Mouse (Mus musculus) cerebellum, postnatal 36 days (tissue): ENCODE data around the gene Arhgdib.

Experiments
- DNase-seq, 2 experiments: peaks; one replicate each; pipeline ENCODE4 v3.0.0; 2021 to 2022; ENCODE audit warnings: mixed read lengths in 2 of 2

Arhgdib gene

GRCm38 (mm10) chr6:136947716-136948115 is 6.0 kb upstream of the Arhgdib start:
- DNase-seq = no peak

DNA sequence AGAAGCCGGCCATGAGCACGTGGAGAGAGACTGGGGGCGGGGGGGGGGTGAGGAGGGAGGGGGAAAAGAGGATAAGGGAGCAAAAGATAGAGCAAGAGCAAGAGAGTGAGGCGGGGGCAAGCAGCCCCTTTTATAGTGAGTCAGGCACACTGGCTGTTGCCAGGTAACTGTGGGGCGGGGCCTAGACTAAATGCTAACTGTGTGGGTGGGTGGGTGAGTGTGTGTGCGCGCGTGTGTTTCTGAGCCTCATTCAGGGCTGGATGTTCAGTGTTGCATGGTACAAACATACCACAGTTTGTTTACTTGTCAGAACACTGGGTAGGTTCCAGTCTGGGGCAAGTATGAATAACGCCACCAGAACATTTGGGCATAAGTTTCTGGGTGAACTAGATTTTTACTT is 5.2 kb upstream of the Arhgdib start:
- DNase-seq = no peak

GRCm38 (mm10) chr6:136946241-136946640 is 4.5 kb upstream of the Arhgdib start:
- DNase-seq = no peak

GRCm38 (mm10) chr6:136944511-136944910 is 2.8 kb upstream of the Arhgdib start:
- DNase-seq = no peak

DNA sequence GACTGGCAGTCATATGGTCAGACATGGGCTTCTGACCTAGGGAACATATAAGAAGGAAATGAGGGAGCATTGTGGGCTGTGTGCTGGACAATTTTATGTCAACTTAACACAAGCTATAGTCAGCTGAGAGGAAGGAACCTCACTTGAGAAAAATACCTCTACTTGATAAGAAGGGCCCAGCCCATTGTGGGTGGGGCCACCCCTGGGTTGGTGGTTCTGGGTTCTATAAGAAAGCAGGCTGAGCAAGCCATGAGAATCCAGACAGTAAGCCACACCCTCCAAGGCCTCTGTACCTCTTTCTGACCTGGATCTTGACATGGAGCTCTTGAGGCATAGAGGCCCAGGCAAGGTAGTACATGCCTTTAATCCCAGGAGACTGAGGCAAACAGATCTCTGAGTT is 1.7 kb upstream of the Arhgdib start:
- DNase-seq = no peak

DNA sequence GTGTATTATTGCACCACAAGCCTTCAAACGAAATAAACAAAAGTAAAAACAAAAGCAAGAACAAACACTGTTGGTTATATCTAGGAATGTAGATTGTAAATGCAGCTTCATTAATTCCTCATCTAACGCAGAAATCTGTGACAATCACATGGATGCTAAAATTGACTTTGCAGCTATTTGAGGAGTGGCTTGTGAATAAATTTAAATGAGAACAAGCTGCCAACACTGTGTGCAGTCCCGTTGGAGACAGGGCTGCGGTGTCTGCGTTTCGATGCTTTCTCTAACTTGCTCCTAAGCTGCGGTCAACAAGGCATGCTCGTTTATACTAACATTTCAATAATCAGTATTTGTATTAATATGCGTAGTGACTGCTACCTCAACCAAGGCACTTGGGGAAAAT is 581 bp upstream of the Arhgdib start:
- DNase-seq = no peak

DNA sequence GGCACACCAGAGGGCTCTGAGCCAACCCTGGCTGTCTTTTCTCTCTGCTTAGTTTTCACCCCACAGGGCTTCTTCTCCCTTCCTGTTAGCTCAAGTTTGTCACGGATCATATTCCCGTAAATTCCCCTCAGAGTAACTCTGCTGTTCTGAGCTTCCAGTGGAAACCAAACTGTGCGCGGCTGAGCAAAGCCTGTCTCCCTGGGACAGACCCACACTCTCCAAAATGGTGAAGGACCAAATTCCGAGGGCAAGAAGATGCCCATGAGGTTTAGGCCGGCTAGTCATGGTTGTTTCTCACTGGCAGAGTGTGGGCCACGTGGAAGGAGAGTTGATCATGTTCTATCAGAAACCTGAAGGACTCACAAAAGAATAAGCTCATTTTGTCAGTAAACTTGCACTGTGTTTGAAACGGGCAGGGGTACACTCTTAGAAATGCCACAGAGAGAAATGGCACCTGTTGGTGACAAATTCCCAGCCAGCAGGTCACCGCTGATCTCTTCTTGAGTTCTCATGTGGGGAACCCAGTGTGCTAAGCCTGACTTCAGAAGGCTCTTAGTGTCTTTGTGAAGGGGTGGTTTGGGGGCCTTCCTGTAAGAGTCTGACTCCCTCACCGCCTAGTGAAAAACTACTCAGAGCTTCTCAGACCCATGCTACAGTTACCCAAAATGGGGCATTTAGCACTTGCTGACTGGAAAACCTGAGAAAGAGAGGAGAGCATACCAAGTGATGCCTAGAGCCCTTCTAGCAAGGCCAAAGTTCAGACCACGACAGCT is 1.3 kb downstream of the Arhgdib start:
- no peak for DNase-seq

DNA sequence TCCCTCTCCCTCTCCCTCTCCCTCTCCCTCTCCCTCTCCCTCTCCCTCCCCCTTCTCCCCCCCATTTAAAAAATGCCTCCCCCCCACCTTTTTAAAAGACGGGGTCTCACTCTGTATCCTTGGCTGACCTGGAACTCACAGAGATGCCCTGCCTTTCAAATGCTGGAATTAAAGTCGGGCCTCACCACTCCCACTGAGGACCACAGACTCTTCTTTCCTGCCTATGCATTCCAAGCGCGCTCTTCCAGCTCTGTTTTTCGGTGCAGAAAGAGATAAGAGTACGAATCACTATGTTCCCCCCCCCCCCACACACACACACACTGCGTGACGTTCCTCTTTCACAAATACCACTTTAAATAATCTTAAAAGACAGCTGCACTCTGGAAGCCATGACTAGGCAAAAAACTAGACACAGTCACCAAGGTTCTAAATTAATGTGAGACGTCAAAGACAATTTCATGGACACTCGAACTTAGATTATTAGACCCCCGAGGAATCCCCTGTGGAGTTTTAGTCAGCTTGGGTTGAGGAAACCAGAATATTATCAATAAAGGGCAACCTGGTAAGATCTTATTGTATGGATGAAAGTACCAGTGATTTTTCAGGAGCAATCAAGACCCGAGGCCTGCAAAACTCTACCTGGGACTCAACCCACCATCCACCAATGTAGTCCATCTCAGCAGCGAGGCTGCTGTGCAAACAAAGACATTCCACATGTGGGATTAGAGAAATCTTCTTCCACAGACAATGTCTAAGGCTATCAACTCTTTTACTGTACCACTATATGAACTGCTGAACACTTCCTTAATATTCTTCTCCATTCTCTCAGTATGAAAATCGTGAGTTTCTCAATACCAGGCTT is 2.1 kb downstream of the Arhgdib start:
- DNase-seq = no peak

GRCm38 (mm10) chr6:136938331-136939126 is 3.2 kb downstream of the Arhgdib start:
- DNase-seq = no peak

DNA sequence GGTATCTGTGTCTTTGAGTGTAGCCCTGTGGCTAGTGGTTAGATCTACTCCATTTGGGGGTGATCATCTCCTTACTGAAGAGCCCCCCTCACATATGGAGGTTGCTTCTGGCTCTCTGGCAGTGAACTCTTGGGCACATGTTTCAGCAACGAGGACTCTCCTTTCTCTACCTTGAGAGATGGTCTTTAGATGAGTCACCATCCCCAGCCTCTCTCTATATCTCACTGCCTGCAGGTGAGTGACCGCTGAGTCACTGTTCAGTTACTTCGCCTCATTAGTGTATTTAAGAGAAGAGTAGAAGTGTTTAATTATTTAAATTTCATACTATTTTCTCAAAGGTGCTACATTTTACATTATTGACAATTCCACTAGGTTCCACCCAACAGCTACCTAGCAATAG is 4.6 kb downstream of the Arhgdib start:
- no peak for DNase-seq

DNA sequence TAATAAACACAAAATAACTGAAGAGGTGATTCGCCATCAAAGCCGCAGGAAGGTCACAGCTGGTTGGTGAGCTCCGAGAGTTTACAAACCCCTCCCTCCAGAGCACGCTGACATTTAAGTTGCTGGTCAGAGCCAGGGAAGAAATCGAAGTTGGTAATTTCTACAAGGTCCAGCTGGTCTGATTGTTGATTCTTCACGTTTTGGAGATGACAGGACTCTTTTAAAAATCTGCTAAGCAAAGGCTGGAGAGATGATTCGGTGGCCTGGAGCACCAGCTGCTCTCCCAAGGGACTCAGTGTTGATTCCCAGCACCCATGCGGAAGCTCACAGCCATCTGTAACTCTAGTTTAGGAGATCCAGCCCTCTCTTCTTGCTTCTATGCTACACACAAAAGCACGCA is 5.3 kb downstream of the Arhgdib start:
- DNase-seq = no peak

- DNase-seq = no peak
Observed at GRCm38 (mm10) chr6:136935233-136935632, 6.5 kb downstream of the Arhgdib start.

DNA sequence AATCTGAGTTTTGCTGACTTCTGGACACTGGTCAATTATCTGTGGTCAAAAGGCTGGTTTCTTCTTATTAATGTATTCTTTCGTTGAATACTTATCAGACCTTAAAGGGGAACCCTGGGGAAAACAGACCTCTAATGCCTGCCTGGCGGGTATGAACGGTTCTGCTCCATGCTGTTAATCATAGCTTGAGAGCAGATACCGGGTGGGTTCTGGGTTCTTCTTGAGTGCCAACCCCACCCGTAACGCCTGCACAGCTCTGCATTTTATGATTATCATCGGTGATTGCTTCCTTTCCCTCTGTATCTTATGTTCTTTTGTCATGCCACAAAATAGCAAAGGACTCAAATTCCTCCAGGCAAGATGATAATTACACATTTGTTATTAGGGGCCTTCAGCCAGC is 7.6 kb downstream of the Arhgdib start:
- DNase-seq = no peak

- DNase-seq = no peak
Observed at GRCm38 (mm10) chr6:136931246-136931645, 10.5 kb downstream of the Arhgdib start.

DNA sequence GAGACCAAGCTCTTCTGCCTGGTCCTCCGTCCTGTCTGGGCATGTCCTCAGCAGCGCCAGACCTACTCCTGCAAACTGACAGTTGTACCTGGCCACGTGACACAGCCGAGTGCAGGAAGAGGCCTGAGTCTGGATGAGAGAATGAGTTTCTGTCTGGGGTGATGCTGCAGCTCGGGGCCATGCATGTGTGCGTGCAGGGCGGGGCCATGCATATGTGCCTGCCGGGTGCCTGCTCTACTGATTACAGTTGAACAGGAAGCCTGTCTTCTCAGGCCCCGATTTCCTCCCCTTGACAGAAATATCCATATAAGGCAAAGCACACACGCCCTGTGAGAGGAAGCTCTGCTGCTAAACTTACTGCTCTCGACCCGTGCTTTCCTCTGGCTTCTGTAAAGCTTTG is 11.0 kb downstream of the Arhgdib start:
- DNase-seq = no peak

DNA sequence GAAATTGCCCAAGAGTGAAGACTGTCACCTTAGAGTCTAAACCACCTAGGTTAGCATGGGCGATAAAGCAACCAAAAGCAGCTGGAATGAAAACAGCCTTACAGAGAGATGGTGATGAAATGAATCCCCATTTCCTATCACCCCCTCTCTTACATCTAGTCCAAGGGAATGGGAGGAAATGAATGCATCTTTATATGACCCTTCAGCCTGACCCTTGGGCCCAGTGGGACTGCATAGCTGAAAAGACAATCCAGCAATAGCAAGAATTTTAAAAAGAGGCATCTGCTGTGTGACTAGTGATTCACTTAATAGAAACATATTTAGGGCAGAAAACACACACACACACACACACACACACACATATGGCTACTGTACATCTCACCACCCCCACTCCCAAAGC is 14.1 kb downstream of the Arhgdib start:
- DNase-seq = no peak

DNA sequence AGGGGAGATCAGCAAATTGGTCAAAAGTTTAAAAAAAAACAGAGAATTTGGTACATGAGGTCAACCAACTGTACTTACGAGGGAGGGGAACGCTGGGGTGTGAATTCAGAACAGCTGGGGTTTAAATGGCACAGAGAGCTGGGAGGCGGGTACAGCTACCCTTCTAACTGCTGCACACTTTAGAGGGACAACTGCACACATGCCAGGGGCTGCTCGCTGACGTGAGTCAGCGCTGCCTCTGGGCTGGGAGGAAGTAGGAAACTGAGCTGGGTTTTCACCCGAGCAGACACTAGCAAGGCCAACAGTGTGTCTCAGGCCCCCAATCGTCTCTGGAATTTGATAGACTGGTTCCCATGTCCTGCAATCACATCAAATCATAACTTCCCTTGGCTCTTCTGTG is 16.6 kb downstream of the Arhgdib start:
- DNase-seq = no peak

DNA sequence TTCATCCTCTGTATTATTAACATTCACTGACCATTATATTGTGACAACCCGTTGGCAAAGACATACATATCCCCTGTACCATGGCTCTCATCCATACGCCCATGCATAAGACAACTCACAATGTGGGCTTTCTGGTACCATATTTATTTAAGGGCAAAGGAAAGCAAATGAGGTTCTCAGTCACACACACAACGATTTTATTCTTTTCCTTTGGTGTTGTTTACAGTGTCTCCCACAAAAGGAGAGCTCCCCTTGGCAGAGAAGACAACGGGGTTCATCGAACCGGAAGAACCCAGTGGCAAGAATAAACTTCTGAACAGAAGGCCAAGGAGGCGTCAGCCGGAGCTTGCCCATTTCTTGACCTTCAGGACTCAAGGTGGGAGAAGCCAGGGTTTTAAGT is 18.2 kb downstream of the Arhgdib start, which contains the start of gene Pde6h:
Gene Pde6h (plus strand): TSS at position 301 of the 400 bp plus-strand sequence.
- no peak for DNase-seq

- no peak for DNase-seq
Observed at GRCm38 (mm10) chr6:136922871-136923270, 18.8 kb downstream of the Arhgdib start.

DNA sequence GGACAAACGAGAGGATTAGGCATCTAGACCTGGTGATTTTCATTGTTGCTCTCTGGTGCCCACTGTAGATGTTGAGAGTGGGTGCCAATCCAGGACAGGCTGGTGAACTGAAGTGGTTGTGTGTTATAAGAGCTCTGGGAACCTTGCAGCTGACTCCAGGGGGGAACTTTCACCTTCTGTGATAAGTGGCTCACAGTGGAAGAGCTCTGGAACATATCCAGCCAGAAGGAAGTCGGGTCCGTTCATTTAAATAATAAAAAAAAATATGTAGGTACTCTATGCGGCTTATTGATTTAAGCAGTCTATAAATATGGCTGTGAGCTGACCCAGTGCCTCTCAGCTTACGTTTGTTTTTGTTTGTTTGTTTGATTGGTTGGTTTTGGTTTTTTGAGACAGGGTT is 19.6 kb downstream of the Arhgdib start, which contains the start of gene Erp27:
Gene Erp27 (minus strand): TSS at position 101 of the 400 bp plus-strand sequence.
- DNase-seq = no peak

DNA sequence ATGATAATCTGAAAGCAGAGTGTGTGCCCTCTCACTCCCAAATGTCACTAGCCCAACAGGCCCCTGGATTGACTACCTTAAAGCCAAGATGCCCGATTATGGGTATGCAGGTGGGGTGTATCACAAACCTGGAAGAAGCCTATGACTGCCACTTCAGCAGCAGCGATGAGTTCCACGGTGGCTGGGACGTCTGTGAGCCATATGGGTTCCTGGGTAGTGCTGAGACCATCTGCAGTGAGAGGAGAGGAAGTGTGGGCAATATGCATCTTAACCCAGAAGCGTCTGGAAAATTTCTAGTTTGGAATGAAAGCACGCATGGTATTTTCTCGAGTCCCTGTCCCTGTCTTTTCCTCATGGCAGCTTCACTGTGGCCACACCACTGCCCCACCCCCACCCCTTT is 20.1 kb downstream of the Arhgdib start:
- no peak for DNase-seq

DNA sequence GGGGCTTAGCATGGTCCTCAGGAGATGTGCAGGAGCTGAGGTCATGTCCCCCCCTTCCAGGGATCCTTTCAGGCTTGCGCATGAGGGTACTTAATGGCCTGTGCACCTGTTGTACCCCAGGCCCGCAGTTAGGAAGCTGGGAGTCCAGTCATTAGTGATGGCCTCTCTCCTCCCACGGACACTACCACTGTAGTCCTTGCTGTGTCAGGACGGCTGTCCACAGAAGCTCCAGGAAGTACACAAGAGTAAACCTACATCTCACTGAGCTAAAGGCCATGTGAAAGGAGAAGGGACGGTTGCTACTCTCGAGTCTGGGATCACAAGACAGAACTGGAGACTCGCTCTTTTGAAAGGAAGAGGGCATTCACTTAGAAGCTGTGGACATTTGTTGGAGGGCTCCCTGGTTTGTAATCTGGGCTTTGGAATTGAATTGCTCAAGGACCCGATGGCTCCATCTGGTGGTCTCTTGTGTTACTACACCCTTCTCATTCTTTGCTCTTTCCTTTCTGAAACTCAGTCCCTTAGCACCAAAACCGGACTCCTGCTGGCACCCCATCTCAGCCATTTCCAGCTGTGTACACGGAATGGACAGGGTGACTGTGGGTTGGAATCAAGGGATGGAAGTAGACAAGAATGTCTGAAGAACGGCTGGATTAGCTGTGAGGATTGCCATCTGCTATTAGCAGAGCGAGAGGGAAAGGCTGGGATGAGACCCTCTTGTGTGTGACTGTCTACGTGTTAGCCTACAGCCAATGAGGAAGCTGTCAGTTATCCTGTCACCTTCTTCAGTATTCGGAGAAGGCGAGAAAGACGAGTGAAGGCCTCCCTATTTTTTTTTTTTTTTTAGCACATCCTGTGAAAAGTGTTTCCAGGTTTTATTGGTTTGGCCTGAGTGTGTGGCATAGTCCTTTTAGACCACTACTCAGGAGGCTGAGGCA is 21.1 kb downstream of the Arhgdib start:
- DNase-seq = peak; percentile 39 to 69
